Mouse (Mus musculus) limb, embryonic 15.5 days (tissue): ENCODE data around the gene Wdhd1. TPM values are rescaled to one million over a fixed set of nuclear protein-coding genes. Genes with fewer than 3 reads are reported as not detected.
"Not testable (repeated sequence)": the region's sequence is repeated elsewhere in the genome, so short reads cannot be mapped to it uniquely, and the experiment has no call there.

ENCODE experiments used
- ATAC-seq: fragments of 200-750 bp; cut with Nextera tagmentation; 2 replicates; pipeline ENCODE4 v1.8.0; 2017; ENCODE audit warnings: low read depth, moderate TSS enrichment; ENCODE audit not compliant: insufficient number of reproducible peaks, low FRiP score, low TSS enrichment
- H3K27ac ChIP-seq: fragments of 300-500 bp; sonication (generic); 2 replicates; pipeline ENCODE4 v1.5.1; 2015; ENCODE audit warnings: moderate library complexity, mild to moderate bottlenecking, inconsistent platforms
- H3K27me3 ChIP-seq: fragments of 300-500 bp; sonication (generic); 2 replicates; pipeline ENCODE4 v1.6.1; 2015; ENCODE audit warnings: inconsistent platforms
- H3K36me3 ChIP-seq: fragments of 300-500 bp; sonication (generic); 2 replicates; pipeline ENCODE4 v1.6.1; 2015; ENCODE audit warnings: inconsistent platforms
- H3K4me1 ChIP-seq: fragments of 300-500 bp; sonication (generic); 2 replicates; pipeline ENCODE4 v1.6.1; 2015; ENCODE audit warnings: inconsistent platforms
- H3K4me2 ChIP-seq: fragments of 300-500 bp; sonication (generic); 2 replicates; pipeline ENCODE4 v1.6.1; 2015; ENCODE audit warnings: mild to moderate bottlenecking, inconsistent platforms
- H3K4me3 ChIP-seq: fragments of 300-500 bp; sonication (generic); 2 replicates; pipeline ENCODE4 v1.5.1; 2015; ENCODE audit warnings: mild to moderate bottlenecking, inconsistent platforms
- H3K9ac ChIP-seq: fragments of 300-500 bp; sonication (generic); 2 replicates; pipeline ENCODE4 v1.6.1; 2015; ENCODE audit warnings: inconsistent platforms
- H3K9me3 ChIP-seq: fragments of 300-500 bp; sonication (generic); 2 replicates; pipeline ENCODE4 v1.6.1; 2016; ENCODE audit warnings: inconsistent platforms
- WGBS: fragments of 180-500 bp; shearing (Covaris S2); methylation state at CpG from one replicate; pipeline ENCODE4 v1.1.7; 2015; 5-methylcytosine and 5-hydroxymethylcytosine counted together
- polyA plus RNA-seq: library from polyadenylated mRNA; unstranded; fragments of >200 nt; fragmentation: Nextera tagmentation; extraction: Ambion mirVana; gene quantifications from 2 replicates; pipeline ENCODE4 v1.2.1, GENCODE M21; 2015

Wdhd1 gene
- 22.7 and 24.3 TPM in 2 replicates for polyA plus RNA-seq

DNA sequence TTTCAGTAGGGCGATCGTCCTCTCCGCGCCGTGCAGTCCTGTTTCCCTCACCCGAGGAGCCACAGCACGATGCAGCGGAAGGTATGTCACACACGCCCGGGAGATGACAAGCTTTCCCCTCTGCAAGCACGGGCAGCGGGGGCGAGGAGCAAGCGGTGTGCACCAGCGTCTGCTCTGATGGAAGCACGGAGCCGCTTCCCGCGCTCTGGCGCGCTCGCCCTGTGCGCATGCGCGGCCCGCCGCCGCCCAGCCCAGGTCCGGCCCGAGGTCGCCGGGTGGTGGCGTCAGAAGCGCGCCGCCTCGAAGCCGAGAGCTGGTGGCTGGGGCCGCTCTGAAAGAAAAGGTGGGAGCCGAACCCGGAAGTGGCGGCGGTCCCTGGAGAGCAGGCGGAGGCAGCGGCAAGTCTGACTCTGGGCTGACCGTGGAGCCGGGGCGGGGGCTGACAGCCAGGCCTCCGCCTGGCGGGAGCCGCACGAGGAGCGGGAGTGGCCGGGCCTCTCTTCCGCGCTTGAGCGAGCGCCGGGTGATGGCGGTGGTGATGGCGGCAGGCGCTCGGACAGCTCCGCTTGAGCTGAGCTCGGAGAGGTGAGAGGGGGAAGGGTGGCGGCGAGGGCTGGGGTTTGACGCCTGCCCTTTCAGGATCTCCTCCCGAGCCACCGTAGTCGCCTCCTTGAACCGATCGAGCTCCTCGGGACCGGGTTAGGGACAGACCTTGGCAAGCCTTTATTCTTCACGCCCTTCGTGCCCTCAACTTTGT is at the start of gene Wdhd1, which contains the start of gene Socs4:
Gene Wdhd1 (minus strand): TSS at position 221 of the 757 bp plus-strand sequence.
Gene Socs4 (plus strand): TSS at position 295 of the 757 bp plus-strand sequence.
- no peaks in the 10 kb centered on the region for H3K9me3 ChIP-seq
- peak within 1 kb of the TSS; percentile 95 for H3K27ac ChIP-seq
- H3K36me3 ChIP-seq = 0 out of 2 replicates have a peak, but pooled peaks cover 2% of the 10 kb centered on the region
- peak within 1 kb of the TSS; percentile 76 for H3K4me2 ChIP-seq
- peaks cover 10% of the 10 kb centered on the region for H3K4me1 ChIP-seq
- peak within 1 kb of the TSS; percentile 91 for H3K4me3 ChIP-seq
- no peaks in the 10 kb centered on the region for H3K27me3 ChIP-seq
- WGBS = under 1% methylated on average over 77 of the region's 77 CpGs
- ATAC-seq = peak; percentile 98
- peak within 1 kb of the TSS; percentile 82 for H3K9ac ChIP-seq

DNA sequence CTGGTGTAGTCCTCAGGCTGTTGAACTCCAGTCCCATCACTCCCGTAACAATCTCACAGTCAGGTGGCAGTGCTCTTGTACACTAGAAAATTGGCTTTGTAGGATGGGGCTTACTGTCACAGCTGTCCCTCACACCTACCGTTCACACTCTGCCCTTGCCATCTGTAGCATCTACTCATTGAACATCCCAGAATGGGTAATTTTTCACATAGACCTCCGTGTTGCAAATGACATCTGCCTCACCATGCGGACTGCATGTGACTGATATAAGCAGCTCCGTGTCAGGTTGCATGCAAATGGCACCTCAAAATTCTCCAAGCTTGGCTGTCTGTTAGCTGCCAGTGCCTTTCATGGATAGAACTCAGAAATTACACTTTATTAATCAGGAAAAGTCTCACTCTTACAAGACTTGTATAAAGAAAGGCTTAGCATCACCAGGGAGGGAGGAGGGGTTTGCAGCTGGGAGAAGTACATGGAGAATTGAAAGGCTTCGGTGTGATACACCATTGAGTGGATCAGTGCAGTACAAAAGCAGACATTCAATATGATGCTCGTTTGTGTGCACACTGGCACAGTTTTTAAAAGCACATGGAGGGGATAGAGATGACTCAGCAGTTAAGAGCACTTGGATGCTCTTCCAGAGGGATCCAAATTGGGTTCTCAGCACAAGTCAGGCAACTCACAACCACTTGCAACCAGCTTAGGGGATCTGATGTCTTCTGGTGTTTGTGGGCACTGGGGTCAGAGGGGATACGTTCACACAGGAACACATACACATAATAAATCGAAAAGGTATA is 49.5 kb upstream of the Wdhd1 start:
- no peak overlapping the region for H3K4me3 ChIP-seq
- no peak for ATAC-seq
- no peaks in the 10 kb centered on the region for H3K27me3 ChIP-seq
- peaks cover 22% of the 10 kb centered on the region for H3K36me3 ChIP-seq
- peaks cover 4% of the 10 kb centered on the region; the same call in 1 of the 2 replicates for H3K4me1 ChIP-seq
- no peak overlapping the region for H3K9ac ChIP-seq
- H3K4me2 ChIP-seq = no peak overlapping the region
- H3K9me3 ChIP-seq = no peaks in the 10 kb centered on the region
- WGBS = 83% methylated on average over 9 of the region's 9 CpGs
- no peak overlapping the region for H3K27ac ChIP-seq

DNA sequence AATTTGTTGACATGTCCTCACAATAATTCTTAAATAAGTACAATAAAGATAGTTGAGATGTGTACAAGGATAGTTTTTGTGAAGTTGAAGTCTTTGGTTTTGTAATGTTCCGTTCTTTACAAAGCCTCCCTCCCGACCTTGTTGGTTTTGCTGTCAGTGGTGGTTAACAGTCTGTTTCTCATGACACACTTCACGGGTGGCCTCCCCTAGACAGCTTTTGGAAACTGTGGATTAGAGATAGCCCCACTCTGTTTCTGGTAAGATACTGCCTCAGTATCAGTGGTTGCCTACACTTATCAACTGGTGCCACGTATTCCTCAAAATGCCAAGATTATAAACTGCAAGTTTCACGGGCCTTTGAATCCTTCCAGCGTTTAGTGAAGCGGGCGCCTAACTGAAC is 44.9 kb upstream of the Wdhd1 start:
- not testable (repeated sequence) for H3K27ac ChIP-seq, H3K4me1 ChIP-seq, H3K4me3 ChIP-seq, H3K9me3 ChIP-seq, H3K27me3 ChIP-seq, H3K4me2 ChIP-seq, ATAC-seq, H3K9ac ChIP-seq
- H3K36me3 ChIP-seq = peaks cover 45% of the 10 kb centered on the region
- WGBS = 94% methylated on average over 7 of the region's 8 CpGs

DNA sequence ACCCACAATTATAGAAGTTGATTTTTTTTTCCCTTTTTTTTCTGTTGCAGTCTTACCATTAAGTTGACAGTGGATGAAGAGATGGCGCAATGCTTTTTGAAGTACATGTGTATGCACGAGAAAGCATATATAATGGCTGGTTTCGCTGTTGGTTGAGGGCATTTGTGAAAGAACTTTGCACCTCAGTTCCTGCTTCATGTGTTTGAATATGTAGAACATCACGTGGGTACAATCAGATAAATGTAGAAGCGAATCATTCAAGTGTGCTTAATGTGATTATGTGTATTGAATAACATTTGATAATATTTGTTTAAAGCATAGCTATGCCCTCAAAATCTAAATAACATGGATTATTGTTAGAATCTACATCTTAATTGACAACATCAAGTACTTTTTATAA is 42.7 kb upstream of the Wdhd1 start:
- no peak overlapping the region for H3K4me2 ChIP-seq
- H3K4me1 ChIP-seq = no peaks in the 10 kb centered on the region
- no peak overlapping the region for H3K27ac ChIP-seq
- ATAC-seq = no peak
- H3K9ac ChIP-seq = no peak overlapping the region
- H3K27me3 ChIP-seq = no peaks in the 10 kb centered on the region
- H3K4me3 ChIP-seq = no peak overlapping the region
- H3K36me3 ChIP-seq = peaks cover 54% of the 10 kb centered on the region
- H3K9me3 ChIP-seq = no peaks in the 10 kb centered on the region
- WGBS = 91% methylated on average over 5 of the region's 5 CpGs

DNA sequence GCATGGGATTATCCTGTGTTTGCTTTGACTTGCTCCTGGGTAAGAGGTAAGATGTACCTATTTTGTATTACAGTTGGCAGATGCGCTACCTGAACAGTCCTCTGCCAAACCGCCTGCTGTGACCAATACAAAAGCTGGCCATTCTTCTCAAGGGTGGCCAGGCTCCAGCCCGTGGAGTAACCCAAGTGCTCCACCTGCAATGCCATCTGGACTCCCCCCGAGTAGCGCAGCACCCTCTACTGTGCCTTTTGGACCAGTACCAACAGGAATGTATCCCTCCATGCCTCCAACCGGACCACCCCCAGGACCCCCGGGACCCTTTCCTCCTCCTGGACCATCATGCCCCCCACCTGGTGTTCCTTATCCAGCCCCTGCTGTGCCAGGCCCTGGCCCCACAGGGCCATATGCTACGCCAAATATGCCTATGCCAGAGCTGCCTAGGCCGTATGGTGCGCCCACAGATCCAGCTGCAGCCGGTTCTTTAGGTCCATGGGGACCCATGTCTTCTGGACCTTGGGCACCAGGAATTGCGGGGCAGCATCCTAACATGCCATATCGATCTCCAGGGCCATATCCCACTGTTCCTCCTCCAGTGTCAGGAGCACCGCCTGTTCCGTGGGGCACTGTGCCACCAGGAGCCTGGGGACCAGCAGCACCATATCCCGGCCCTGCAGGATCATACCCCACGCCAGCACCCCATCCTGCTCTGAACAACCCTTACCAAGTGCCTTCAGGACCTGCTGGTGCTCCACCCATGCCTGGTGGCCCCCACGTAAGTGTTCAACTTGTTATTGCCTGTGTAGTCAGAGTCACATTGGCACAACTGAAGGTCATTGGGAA is 33.9 kb upstream of the Wdhd1 start:
- Histone ChIP-seq H3K9me3 (no peaks in the 10 kb centered on the region), H3K9ac (no peak overlapping the region), H3K36me3 (peaks cover 57% of the 10 kb centered on the region), H3K4me2 (no peak overlapping the region), H3K4me3 (no peak overlapping the region), H3K27ac (no peak overlapping the region), H3K4me1 (no peaks in the 10 kb centered on the region), H3K27me3 (no peaks in the 10 kb centered on the region)
- WGBS = 94% methylated on average over 18 of the region's 18 CpGs
- ATAC-seq = no peak

DNA sequence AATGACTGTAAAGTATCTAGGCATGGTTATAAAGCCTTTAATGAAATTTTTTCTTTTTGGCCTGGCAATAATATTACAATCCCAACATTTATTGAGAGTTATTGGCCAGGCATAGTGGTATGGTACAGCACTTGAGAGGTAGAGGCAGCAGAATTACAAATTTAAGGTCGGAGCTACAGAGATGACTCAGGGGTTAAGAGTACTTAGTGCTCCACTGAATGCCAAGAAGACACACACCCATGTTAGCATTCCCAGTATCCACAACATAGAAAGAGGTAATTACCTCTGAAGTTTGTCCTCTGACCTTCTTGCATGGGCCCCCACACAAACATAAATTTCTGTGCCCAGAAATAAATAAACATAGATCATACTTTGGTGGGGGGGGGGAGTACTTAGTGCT is 32.4 kb upstream of the Wdhd1 start:
- no peak overlapping the region for H3K9ac ChIP-seq
- H3K4me2 ChIP-seq = no peak overlapping the region
- no peaks in the 10 kb centered on the region for H3K27me3 ChIP-seq
- ATAC-seq = no peak
- no peaks in the 10 kb centered on the region for H3K4me1 ChIP-seq
- H3K9me3 ChIP-seq = no peaks in the 10 kb centered on the region
- H3K4me3 ChIP-seq = no peak overlapping the region
- no peak overlapping the region for H3K27ac ChIP-seq
- 81% methylated on average over 1 of the region's 1 CpGs for WGBS
- peaks cover 55% of the 10 kb centered on the region for H3K36me3 ChIP-seq

DNA sequence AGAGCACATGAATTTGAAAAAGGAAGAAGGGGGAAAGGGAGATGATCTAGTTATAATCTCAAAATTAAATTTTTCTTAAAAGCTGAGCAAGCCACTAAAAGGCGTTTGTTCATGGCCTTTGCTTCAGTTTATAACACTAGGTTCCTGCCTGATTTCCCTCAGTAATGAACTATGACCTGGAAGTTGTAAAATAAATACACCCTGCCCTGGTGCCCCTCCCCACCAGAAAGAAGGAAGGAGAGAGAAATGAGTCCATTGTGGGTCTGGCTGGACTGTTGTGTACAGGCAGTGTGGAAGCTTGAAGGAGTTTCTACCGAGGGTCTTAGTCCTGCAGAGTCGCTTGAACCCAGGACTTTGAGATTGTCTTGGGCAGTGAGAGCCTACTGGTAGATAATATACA is 31.0 kb upstream of the Wdhd1 start:
- peaks cover 45% of the 10 kb centered on the region for H3K36me3 ChIP-seq
- H3K27me3 ChIP-seq = no peaks in the 10 kb centered on the region
- H3K4me2 ChIP-seq = no peak overlapping the region
- ATAC-seq = no peak
- peaks cover 6% of the 10 kb centered on the region; the same call in 1 of the 2 replicates for H3K4me1 ChIP-seq
- H3K27ac ChIP-seq = no peak overlapping the region
- H3K4me3 ChIP-seq = no peak overlapping the region
- 85% methylated on average over 3 of the region's 3 CpGs for WGBS
- no peaks in the 10 kb centered on the region for H3K9me3 ChIP-seq
- H3K9ac ChIP-seq = no peak overlapping the region

DNA sequence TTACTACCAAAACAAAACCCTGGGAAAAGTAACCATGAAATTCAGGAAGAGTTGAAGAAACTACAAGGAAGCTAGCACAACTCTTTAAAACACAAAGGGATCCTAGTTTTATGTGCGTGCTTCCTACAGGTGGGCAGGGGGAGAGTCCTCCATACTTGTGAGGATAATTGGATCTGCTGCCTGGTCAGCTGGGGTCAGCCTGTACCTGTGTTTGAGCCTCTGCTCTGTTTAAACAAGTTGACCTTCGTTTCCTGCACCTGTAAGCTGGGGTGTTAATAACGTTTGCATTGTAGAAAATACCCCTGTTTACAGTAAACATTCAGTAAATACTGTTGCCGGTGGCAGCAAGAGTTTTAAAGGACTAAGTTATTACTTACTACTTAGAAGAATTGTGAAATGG is 29.3 kb upstream of the Wdhd1 start:
- Histone ChIP-seq H3K9ac (no peak overlapping the region), H3K36me3 (peaks cover 36% of the 10 kb centered on the region), H3K4me1 (peaks cover 6% of the 10 kb centered on the region; the same call in 1 of the 2 replicates), H3K4me3 (no peak overlapping the region), H3K27me3 (no peaks in the 10 kb centered on the region), H3K27ac (no peak overlapping the region), H3K9me3 (no peaks in the 10 kb centered on the region), H3K4me2 (no peak overlapping the region)
- WGBS = 80% methylated on average over 4 of the region's 4 CpGs
- no peak for ATAC-seq

DNA sequence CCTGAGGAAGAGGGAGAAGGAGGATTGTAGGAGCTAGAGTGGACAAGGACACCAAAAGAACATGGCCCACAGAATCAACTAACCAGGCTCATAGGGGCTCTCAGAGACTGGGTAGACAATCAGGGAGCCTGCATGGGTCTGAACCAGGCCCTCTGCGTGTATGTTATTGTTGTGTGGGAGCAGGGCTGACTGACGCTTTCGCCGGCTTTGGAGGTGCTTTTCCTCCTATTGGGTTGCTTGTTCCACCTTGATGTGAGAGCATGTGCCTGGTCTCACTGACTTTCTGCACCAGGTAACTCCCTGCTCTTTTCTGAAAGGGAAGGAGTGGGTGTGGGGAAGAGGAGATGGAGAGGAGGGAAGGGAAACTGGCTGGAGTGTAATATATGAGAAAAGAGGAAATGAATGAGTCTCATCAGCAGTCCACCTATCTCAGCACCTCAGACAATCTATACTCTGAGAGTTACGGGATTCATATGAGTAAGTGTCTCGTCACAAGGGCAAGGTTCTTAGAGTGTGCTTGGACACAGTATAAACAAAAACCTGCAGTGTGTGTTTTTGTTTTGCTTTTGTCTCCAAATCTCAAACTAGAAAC is 28.3 kb upstream of the Wdhd1 start:
- H3K9ac ChIP-seq = no peak overlapping the region
- H3K4me2 ChIP-seq = no peak overlapping the region
- no peak for ATAC-seq
- H3K9me3 ChIP-seq = no peaks in the 10 kb centered on the region
- H3K27ac ChIP-seq = no peak overlapping the region
- 94% methylated on average over 6 of the region's 6 CpGs for WGBS
- H3K4me3 ChIP-seq = no peak overlapping the region
- peaks cover 25% of the 10 kb centered on the region for H3K36me3 ChIP-seq
- H3K4me1 ChIP-seq = peaks cover 12% of the 10 kb centered on the region
- H3K27me3 ChIP-seq = no peaks in the 10 kb centered on the region

DNA sequence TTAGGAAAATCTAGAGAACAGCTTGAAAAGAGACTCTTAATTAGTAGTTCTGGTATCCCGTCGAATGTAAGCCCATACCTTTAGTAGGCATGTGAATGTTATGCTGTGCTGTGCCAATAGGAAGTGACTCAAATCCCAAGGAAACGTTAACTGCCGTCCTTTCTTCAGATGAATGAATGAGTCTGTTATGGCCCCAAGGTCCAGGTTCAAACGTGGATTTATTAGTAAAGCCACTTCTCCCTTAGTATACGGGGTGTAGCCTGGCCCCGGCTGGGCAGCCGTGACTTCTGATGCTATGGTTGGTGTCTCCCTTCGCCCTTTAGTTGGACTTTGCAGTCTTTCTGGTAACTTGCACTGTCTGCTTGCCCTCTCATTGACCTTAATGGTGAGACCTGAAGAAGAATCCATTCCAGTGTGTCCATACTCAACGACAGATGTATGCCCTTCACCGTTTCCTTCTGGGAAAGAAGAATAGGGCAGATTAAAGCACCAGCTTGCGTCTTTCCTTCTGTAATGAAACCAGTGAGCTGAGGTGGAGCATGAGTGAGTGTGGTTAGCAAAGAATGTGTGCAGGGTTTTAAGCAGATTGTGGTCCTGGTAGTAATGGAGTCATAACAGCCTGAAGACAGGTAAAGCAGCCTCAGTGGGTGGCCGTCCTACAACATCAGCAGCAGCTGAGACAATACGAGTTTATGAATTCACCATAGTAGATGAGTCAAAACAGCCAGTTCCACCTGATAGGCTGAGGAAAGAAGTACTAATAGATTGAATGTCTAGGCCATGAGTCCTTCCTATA is 26.4 kb upstream of the Wdhd1 start:
- H3K4me2 ChIP-seq = no peak overlapping the region
- no peaks in the 10 kb centered on the region for H3K9me3 ChIP-seq
- no peak overlapping the region for H3K9ac ChIP-seq
- no peaks in the 10 kb centered on the region for H3K27me3 ChIP-seq
- H3K36me3 ChIP-seq = peaks cover 16% of the 10 kb centered on the region
- H3K27ac ChIP-seq = no peak overlapping the region
- no peak overlapping the region for H3K4me3 ChIP-seq
- H3K4me1 ChIP-seq = peaks cover 19% of the 10 kb centered on the region
- ATAC-seq = no peak
- WGBS = 65% methylated on average over 14 of the region's 14 CpGs
